Mouse (Mus musculus): ENCODE results near the gene 4930503B20Rik. TPM values are rescaled to one million over a fixed set of nuclear protein-coding genes. Genes with fewer than 3 reads are reported as not detected.

Gene 4930503B20Rik
- polyA plus RNA-seq, 1 experiment from 2014 or later, result not detected

Other genes with a start within 250 kb of the 4930503B20Rik start
- gene Ssx2ip, start 246.7 kb downstream of the 4930503B20Rik start, polyA plus RNA-seq (2016; fragmentation: Nextera tagmentation; extraction: Ambion mirVana), result 20.9 and 25.5 TPM in 2 replicates
- 6.9 and 7.5 TPM in 2 replicates for gene Ctbs, start 201.5 kb downstream of the 4930503B20Rik start, polyA plus RNA-seq (2016; fragmentation: Nextera tagmentation; extraction: Ambion mirVana)
- gene Spata1, start 151.6 kb downstream of the 4930503B20Rik start, polyA plus RNA-seq (2016; fragmentation: Nextera tagmentation; extraction: Ambion mirVana), result 6.8 and 8.7 TPM in 2 replicates
- 727 and 828 TPM in 2 replicates for gene Gng5, start 151.5 kb downstream of the 4930503B20Rik start, polyA plus RNA-seq (2016; fragmentation: Nextera tagmentation; extraction: Ambion mirVana)
- gene Rpf1, start 129.9 kb downstream of the 4930503B20Rik start, polyA plus RNA-seq (2016; fragmentation: Nextera tagmentation; extraction: Ambion mirVana), result 55.3 and 61.5 TPM in 2 replicates
- not detected in 2 replicates for gene Uox, start 80.9 kb downstream of the 4930503B20Rik start, polyA plus RNA-seq (2016; fragmentation: Nextera tagmentation; extraction: Ambion mirVana)
- gene Dnase2b, start 35.7 kb downstream of the 4930503B20Rik start, polyA plus RNA-seq (2016; fragmentation: Nextera tagmentation; extraction: Ambion mirVana), result not detected in 2 replicates
- 0.79 and 1.2 TPM in 2 replicates for gene Samd13, start 34.3 kb upstream of the 4930503B20Rik start, polyA plus RNA-seq (2016; fragmentation: Nextera tagmentation; extraction: Ambion mirVana)
- gene Prkacb, start 161.7 kb upstream of the 4930503B20Rik start, polyA plus RNA-seq (2016; fragmentation: Nextera tagmentation; extraction: Ambion mirVana), result 102 and 112 TPM in 2 replicates
- 9.7 and 9.8 TPM in 2 replicates for gene Ttll7, start 201.1 kb upstream of the 4930503B20Rik start, polyA plus RNA-seq (2016; fragmentation: Nextera tagmentation; extraction: Ambion mirVana)

Measured in hindbrain, embryonic 12.5 days (tissue).